Mouse (Mus musculus) stomach, postnatal 0 days (tissue): ENCODE measurements at regions not wholly inside any gene's neighbourhood (a gene's known extent, or its start where the extent isn't known, plus 50 kb on each side); places are given as distances from the start of the nearest gene placed in this dataset.

Experiments used
- ATAC-seq: fragments of 200-750 bp; cut with Nextera tagmentation; 2 replicates; pipeline ENCODE4 v1.8.0; 2017; ENCODE audit not compliant: low FRiP score, low TSS enrichment
- DNase-seq: peaks from one replicate; pipeline ENCODE4 v3.0.0-alpha.2; 2016; ENCODE audit warnings: low spot score
- H3K27ac ChIP-seq: fragments of 300-500 bp; sonication (generic); replicated peaks from 2 replicates; pipeline ENCODE4 v1.5.1; 2014; ENCODE audit warnings: mild to moderate bottlenecking, control low read depth
- H3K27me3 ChIP-seq: fragments of 300-500 bp; sonication (generic); 2 replicates; pipeline ENCODE4 v1.6.1; 2014; ENCODE audit warnings: low read length; ENCODE audit not compliant: control insufficient read depth, insufficient read depth
- H3K36me3 ChIP-seq: fragments of 300-500 bp; sonication (generic); 2 replicates; pipeline ENCODE4 v1.6.1; 2014; ENCODE audit warnings: low read length, mixed read lengths; ENCODE audit not compliant: control insufficient read depth, insufficient read depth
- H3K4me1 ChIP-seq: fragments of 300-500 bp; sonication (generic); replicated peaks from 2 replicates; pipeline ENCODE4 v1.6.1; 2014; ENCODE audit warnings: antibody characterized with exemption; ENCODE audit not compliant: control insufficient read depth, insufficient read depth
- H3K4me2 ChIP-seq: fragments of 300-500 bp; sonication (generic); replicated peaks from 2 replicates; pipeline ENCODE4 v1.6.1; 2014; ENCODE audit warnings: low read depth, mild to moderate bottlenecking, control low read depth, moderate library complexity
- H3K4me3 ChIP-seq: fragments of 300-500 bp; sonication (generic); 2 replicates; pipeline ENCODE4 v1.5.1; 2014; ENCODE audit warnings: low read depth, low read length, control low read depth
- H3K9ac ChIP-seq: fragments of 300-500 bp; sonication (generic); 2 replicates; pipeline ENCODE4 v1.6.1; 2014; ENCODE audit warnings: mild to moderate bottlenecking, low read length, control low read depth, mixed read lengths
- H3K9me3 ChIP-seq: fragments of 300-500 bp; sonication (generic); 2 replicates; pipeline ENCODE4 v1.6.1; 2016; ENCODE audit warnings: low read length; ENCODE audit not compliant: control insufficient read depth
- CTCF ChIP-seq: IDR thresholded peaks from 2 replicates; pipeline ENCODE4 v1.5.1; 2016; ENCODE audit warnings: antibody characterized with exemption, low read depth, mild to moderate bottlenecking, moderate library complexity
- EP300 ChIP-seq: optimal IDR thresholded peaks from 2 replicates; pipeline ENCODE3; 2016; ENCODE audit warnings: antibody characterized with exemption
- WGBS: fragments of 180-500 bp; shearing (Covaris S2); extraction: QIAGEN DNeasy Blood & Tissue Kit; methylation state at CpG from one replicate; pipeline ENCODE4 v1.1.7; 2014; 5-methylcytosine and 5-hydroxymethylcytosine counted together

GRCm38 (mm10) chr2:160507816-160508564 lies 137.7 kb upstream of the Top1 start:
- no peak for TF ChIP-seq CTCF
- no peak for TF ChIP-seq EP300
- no peak overlapping the region for H3K4me2 ChIP-seq
- no peaks in the 10 kb centered on the region for H3K4me1 ChIP-seq
- ATAC-seq: no peak
- H3K27ac ChIP-seq: no peak overlapping the region
- 54% methylated on average over 22 of the region's 22 CpGs for WGBS
- H3K27me3 ChIP-seq: no peaks in the 10 kb centered on the region
- no peak overlapping the region for H3K4me3 ChIP-seq
- H3K9ac ChIP-seq: no peak overlapping the region
- H3K9me3 ChIP-seq: no peaks in the 10 kb centered on the region
- no peaks in the 10 kb centered on the region for H3K36me3 ChIP-seq
- DNase-seq: no peak

- Histone ChIP-seq H3K27ac (no peak overlapping the region), H3K4me1 (no peaks in the 10 kb centered on the region), H3K4me3 (no peak overlapping the region), H3K4me2 (no peak overlapping the region), H3K9ac (no peak overlapping the region), H3K9me3 (no peaks in the 10 kb centered on the region), H3K36me3 (no peaks in the 10 kb centered on the region), H3K27me3 (no peaks in the 10 kb centered on the region)
- ATAC-seq: 0 out of 2 replicates have a peak, but pooled peaks have one; percentile 18
- TF ChIP-seq EP300: no peak
- TF ChIP-seq CTCF: no peak
- WGBS: 81% methylated on average over 5 of the region's 5 CpGs
- DNase-seq: no peak
These were observed 135.5 kb upstream of the Top1 start for GRCm38 (mm10) chr2:160510159-160510558.

GRCm38 (mm10) chr2:160510635-160511421 lies 134.9 kb upstream of the Top1 start:
- Histone ChIP-seq H3K9ac (no peak overlapping the region), H3K4me1 (no peaks in the 10 kb centered on the region), H3K9me3 (no peaks in the 10 kb centered on the region), H3K27ac (no peak overlapping the region), H3K4me3 (no peak overlapping the region), H3K27me3 (no peaks in the 10 kb centered on the region), H3K36me3 (no peaks in the 10 kb centered on the region), H3K4me2 (no peak overlapping the region)
- ATAC-seq (peak; percentile 54; the same call in 1 of the 2 replicates), DNase-seq (no peak)
- TF ChIP-seq EP300 (no peak), CTCF (no peak)
- 45% methylated on average over 14 of the region's 14 CpGs for WGBS

GRCm38 (mm10) chr2:160515621-160516020 lies 130.1 kb upstream of the Top1 start:
- no peak overlapping the region for H3K4me2 ChIP-seq
- DNase-seq (no peak), ATAC-seq (no peak)
- H3K27ac ChIP-seq: no peak overlapping the region
- no peaks in the 10 kb centered on the region for H3K9me3 ChIP-seq
- no peak overlapping the region for H3K4me3 ChIP-seq
- H3K9ac ChIP-seq: no peak overlapping the region
- 50% methylated on average over 6 of the region's 6 CpGs for WGBS
- no peak for TF ChIP-seq EP300
- TF ChIP-seq CTCF: no peak
- no peaks in the 10 kb centered on the region for H3K4me1 ChIP-seq
- no peaks in the 10 kb centered on the region for H3K27me3 ChIP-seq
- no peaks in the 10 kb centered on the region for H3K36me3 ChIP-seq

- H3K27me3 ChIP-seq: no peaks in the 10 kb centered on the region
- H3K36me3 ChIP-seq: no peaks in the 10 kb centered on the region
- no peak for TF ChIP-seq EP300
- no peak for TF ChIP-seq CTCF
- H3K4me2 ChIP-seq: no peak overlapping the region
- H3K9me3 ChIP-seq: no peaks in the 10 kb centered on the region
- 33% methylated on average over 6 of the region's 6 CpGs for WGBS
- no peak overlapping the region for H3K4me3 ChIP-seq
- H3K27ac ChIP-seq: no peak overlapping the region
- H3K4me1 ChIP-seq: no peaks in the 10 kb centered on the region
- ATAC-seq (no peak), DNase-seq (no peak)
- no peak overlapping the region for H3K9ac ChIP-seq
These were observed 129.2 kb upstream of the Top1 start for GRCm38 (mm10) chr2:160516526-160516925.
